8 mouse cellular contexts compared by ENCODE assay signal in genomic region chr10:41151441-41151840, GRCm38 (mm10).
DNase-seq lines count a peak whose midpoint lies in the region; ATAC-seq and TF ChIP-seq lines count a peak whose summit lies in the region.

No protein-coding gene starts in this region.

- no peak overlapping the region for H3K4me2 ChIP-seq in myocyte (ENCODE audit: low read depth)

- no peak for TF ChIP-seq POLR2A in myocyte (IDR thresholded peaks at IDR 0.05; ENCODE audit: insufficient read length, low read depth)

- no peaks in the 10 kb centered on the region for H3K9me3 ChIP-seq in forebrain, embryonic 10.5 days

- H3K27ac ChIP-seq in forebrain, embryonic 10.5 days: no peak overlapping the region

- no peak overlapping the region for H3K4me3 ChIP-seq in myocyte
- H3K4me3 ChIP-seq in forebrain, embryonic 10.5 days: no peak overlapping the region

- H3K4me1 ChIP-seq in forebrain, embryonic 10.5 days: no peaks in the 10 kb centered on the region

- ATAC-seq in erythroblast, adult 5-6 weeks (replicated peaks; ENCODE audit: low FRiP score, poor library complexity, severe bottlenecking): 0 out of 2 replicates have a peak, but pooled peaks have one; percentile 11

- no peak overlapping the region for H3ac ChIP-seq in myocyte (ENCODE audit: control insufficient read depth, insufficient read length)

- 83% methylated on average over 18 of the region's 18 CpGs for WGBS in forebrain, embryonic 10.5 days

- DNase-seq in frontal cortex, postnatal 36 days (ENCODE audit: low spot score in 2 of 2): peak; percentile 9 to 22
- no peak for DNase-seq in frontal cortex, postnatal 25 days (ENCODE audit: low spot score in 2 of 2)
- peak; percentile 8 for DNase-seq in lung, postnatal 10 days
- DNase-seq in lung, postnatal 25 days (ENCODE audit: low spot score): no peak
- DNase-seq in forebrain, embryonic 10.5 days (ENCODE audit: extremely low spot score, low spot score): no peak
- DNase-seq in layer of hippocampus, postnatal 25 days (ENCODE audit: extremely low spot score in 1 of 2, low spot score in 1 of 2): no peak

- no peaks in the 10 kb centered on the region for H3K79me2 ChIP-seq in myocyte (ENCODE audit: control insufficient read depth, insufficient read depth)

- peaks cover 18% of the 10 kb centered on the region for H3K27me3 ChIP-seq in myocyte (ENCODE audit: control insufficient read depth, insufficient read depth, insufficient read length)
- H3K27me3 ChIP-seq in forebrain, embryonic 10.5 days (ENCODE audit: poor library complexity, severe bottlenecking): no peaks in the 10 kb centered on the region

- H3K36me3 ChIP-seq in myocyte (ENCODE audit: control insufficient read depth, insufficient read depth): no peaks in the 10 kb centered on the region
- no peaks in the 10 kb centered on the region for H3K36me3 ChIP-seq in forebrain, embryonic 10.5 days (replicated peaks)

TF ChIP-seq in myocyte, 11 proteins besides CTCF, POLR2A, EP300 and RAD21:
- TF ChIP-seq USF1 (IDR thresholded peaks at IDR 0.05; ENCODE audit: low read depth): peak; percentile 14
- no peak for TF ChIP-seq REST (IDR thresholded peaks at IDR 0.05; ENCODE audit: insufficient read depth, insufficient read length)
- TF ChIP-seq MYOD1 (IDR thresholded peaks at IDR 0.05; ENCODE audit: control insufficient read depth in 1 of 3, insufficient read length in 2 of 3, low read depth in 2 of 3): no peak
- TF ChIP-seq CEBPB (IDR thresholded peaks at IDR 0.05; ENCODE audit: insufficient read depth, poor library complexity, severe bottlenecking): no peak
- TF ChIP-seq TCF12 (IDR thresholded peaks at IDR 0.05; ENCODE audit: insufficient read depth, poor library complexity, severe bottlenecking): no peak
TF ChIP-seq in myocyte: peak in this region for 1.

Comparison
In these comparisons a context has a peak if more than half of its experiments do, and no peak if none do; other contexts are left out.
1. DNase-seq: peak in frontal cortex, postnatal 36 days (2 of 2) and lung, postnatal 10 days (single experiment); none in frontal cortex, postnatal 25 days (0 of 2), lung, postnatal 25 days (single experiment), forebrain, embryonic 10.5 days (single experiment) and layer of hippocampus, postnatal 25 days (0 of 2).